Comparison of ENCODE assay signal across 24 mouse cellular contexts in the genomic region with DNA sequence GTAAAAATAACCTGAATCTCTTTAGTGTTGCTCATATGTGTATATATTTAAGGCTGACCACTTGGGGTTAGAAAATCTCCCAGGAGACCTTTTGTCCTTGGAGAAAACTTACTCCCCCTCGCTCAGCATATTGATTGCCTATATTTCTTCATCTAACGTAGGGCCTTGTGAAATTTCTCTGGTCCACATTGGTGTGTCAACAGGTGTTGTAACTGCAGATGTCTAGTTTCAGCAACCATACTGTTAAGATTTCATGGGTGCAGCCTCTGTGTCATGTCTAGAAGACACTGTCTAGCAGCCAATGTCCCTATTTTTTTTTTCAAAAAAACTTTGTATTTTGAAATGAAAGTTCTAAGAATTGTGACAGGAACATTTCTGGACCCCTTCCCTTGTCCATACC.
"Had no signal": no experiment of that assay in that cellular context is flagged by ENCODE, and none has a peak within 500 bp of the region (broad histone marks: within the 10 kb centered on the region; RNA-seq: fewer than 3 reads in every experiment).

No protein-coding gene starts in this region.

- H3K4me2 ChIP-seq: limb, embryonic 13.5 days; liver, embryonic 13.5 days; lung, embryonic 15.5 days; midbrain, embryonic 13.5 days; neural tube, embryonic 13.5 days; stomach, embryonic 15.5 days had no signal

- H3K9ac ChIP-seq: limb, embryonic 13.5 days; liver, embryonic 13.5 days; lung, embryonic 15.5 days; midbrain, embryonic 13.5 days; neural tube, embryonic 13.5 days; stomach, embryonic 15.5 days had no signal

- ATAC-seq: midbrain, embryonic 13.5 days; midbrain, embryonic 16.5 days had no signal

- H3K4me3 ChIP-seq: layer of hippocampus, adult 2 months; limb, embryonic 10.5 days; limb, embryonic 13.5 days; liver, embryonic 13.5 days; lung, embryonic 15.5 days; midbrain, embryonic 10.5 days; midbrain, embryonic 13.5 days; myocyte; neural tube, embryonic 13.5 days; stomach, embryonic 15.5 days had no signal

- H3K27me3 ChIP-seq: limb, embryonic 13.5 days; liver, embryonic 13.5 days; lung, embryonic 15.5 days; megakaryocyte, embryonic 14.5 days; midbrain, embryonic 13.5 days; neural tube, embryonic 13.5 days; stomach, embryonic 15.5 days had no signal

- H3K9me3 ChIP-seq: limb, embryonic 10.5 days; limb, embryonic 13.5 days; liver, embryonic 13.5 days; lung, embryonic 15.5 days; megakaryocyte, embryonic 14.5 days; midbrain, embryonic 10.5 days; midbrain, embryonic 13.5 days; neural tube, embryonic 13.5 days; stomach, embryonic 15.5 days had no signal

- H3K4me1 ChIP-seq: limb, embryonic 10.5 days; lung, embryonic 15.5 days; midbrain, embryonic 10.5 days; midbrain, embryonic 13.5 days; neural tube, embryonic 13.5 days; stomach, embryonic 15.5 days had no signal

- H3K36me3 ChIP-seq: lung, embryonic 15.5 days; midbrain, embryonic 13.5 days; neural tube, embryonic 13.5 days had no signal

- H3K27ac ChIP-seq: layer of hippocampus, adult 2 months; limb, embryonic 10.5 days; limb, embryonic 13.5 days; liver, embryonic 13.5 days; lung, embryonic 15.5 days; midbrain, embryonic 10.5 days; midbrain, embryonic 13.5 days; neural tube, embryonic 13.5 days; stomach, embryonic 15.5 days had no signal

- DNase-seq: kidney, adult 18-20 months; kidney, adult 9 months; kidney, postnatal 14 days; kidney, postnatal 4 days; layer of hippocampus, adult 9-11 months; liver, embryonic 13.5 days; lung, adult 18-20 months; lung, postnatal 10 days; lung, postnatal 36 days; retina, postnatal 1 day; right cerebral cortex, postnatal 25 days; spleen, adult 18-20 months; thymus, postnatal 25 days had no signal
